ENCODE assay signal across 21 mouse cellular contexts in genomic region chr6:13695103-13695845, GRCm38 (mm10). TPM values are rescaled to one million over a fixed set of nuclear protein-coding genes. Genes with fewer than 3 reads are reported as not detected.
A peak's percentile ranks its signal among the peaks of the same experiment; 100 is the strongest.
DNase-seq lines count a peak whose midpoint lies in the region; TF ChIP-seq lines count a peak whose summit lies in the region.
"Had no signal": no experiment of that assay in that cellular context is flagged by ENCODE, and none has a peak within 500 bp of the region (broad histone marks: within the 10 kb centered on the region; RNA-seq: fewer than 3 reads in every experiment).

No protein-coding gene starts in this region.

- in situ Hi-C loops in CH12.LX (cut with MboI; ENCODE audit: low pct_ligation_motif_present, low pct_unique_long_range_greater_than_20kb, low sequenced_read_pairs), result no loop called here

- TF ChIP-seq POLR2A in spleen, adult 2 months (IDR thresholded peaks at IDR 0.05; ENCODE audit: low read depth, low read length), result no peak
- TF ChIP-seq POLR2A in CH12.LX (IDR thresholded peaks at IDR 0.05; ENCODE audit: low read depth, low read length), result no peak

- no peaks in the 10 kb centered on the region for H3K27me3 ChIP-seq in spleen, adult 2 months (ENCODE audit: control insufficient read depth, insufficient read depth, low read length)
- H3K27me3 ChIP-seq in CH12.LX (replicated peaks), result no peaks in the 10 kb centered on the region
- H3K27me3 ChIP-seq: forebrain, embryonic 13.5 days; heart, embryonic 13.5 days; hindbrain, embryonic 12.5 days; hindbrain, embryonic 15.5 days had no signal

- H3K4me1 ChIP-seq in spleen, adult 2 months (ENCODE audit: control insufficient read depth, insufficient read depth, insufficient read length), result peaks cover 2% of the 10 kb centered on the region
- H3K4me1 ChIP-seq in CH12.LX (ENCODE audit: control insufficient read depth in 1 of 2, insufficient read depth in 2 of 2), result peaks cover 2 to 49% of the 10 kb centered on the region in 2 experiments; a peak in 3 of 4 replicates
- H3K4me1 ChIP-seq: forebrain, embryonic 10.5 days; forebrain, embryonic 13.5 days; heart, embryonic 13.5 days; hindbrain, embryonic 12.5 days; hindbrain, embryonic 15.5 days had no signal

- no peaks in the 10 kb centered on the region for H3K36me3 ChIP-seq in spleen, adult 2 months (ENCODE audit: control insufficient read depth, insufficient read depth, low read length)
- H3K36me3 ChIP-seq in CH12.LX (replicated peaks in 1 of 2; ENCODE audit: control insufficient read depth in 1 of 2, insufficient read depth in 1 of 2, low read length in 1 of 2), result peaks cover 0 to 2% of the 10 kb centered on the region in 2 experiments
- H3K36me3 ChIP-seq: forebrain, embryonic 10.5 days; heart, embryonic 13.5 days; hindbrain, embryonic 12.5 days; hindbrain, embryonic 15.5 days had no signal

- WGBS in spleen, adult 2 months, result 50% methylated on average over 2 of the region's 2 CpGs

- TF ChIP-seq RAD21 in CH12.LX (IDR thresholded peaks at IDR 0.05; ENCODE audit: low read depth, low read length), result no peak

- H3K79me2 ChIP-seq in CH12.LX (replicated peaks; ENCODE audit: control insufficient read depth, extremely low read depth, insufficient read depth, poor library complexity, severe bottlenecking), result no peaks in the 10 kb centered on the region

- H3K9ac ChIP-seq in CH12.LX (ENCODE audit: insufficient read depth, low read depth), result no peak overlapping the region
- H3K9ac ChIP-seq: forebrain, embryonic 13.5 days; heart, embryonic 13.5 days; hindbrain, embryonic 12.5 days; hindbrain, embryonic 15.5 days had no signal

- dilution Hi-C loops in CH12.LX (cut with MboI; ENCODE audit: extremely low pct_ligation_motif_present, extremely low pct_unique_long_range_greater_than_20kb, low sequenced_read_pairs), result no loop called here

- intact Hi-C loops in gastrocnemius, postnatal 36 days (cut with DNase I), result no loop called here

- no peak overlapping the region for H3K4me2 ChIP-seq in CH12.LX (ENCODE audit: insufficient read depth, low read depth, poor library complexity, severe bottlenecking)
- H3K4me2 ChIP-seq: forebrain, embryonic 13.5 days; heart, embryonic 13.5 days; hindbrain, embryonic 12.5 days; hindbrain, embryonic 15.5 days had no signal

- no peak overlapping the region for H3K4me3 ChIP-seq in spleen, adult 2 months (ENCODE audit: extremely low read depth, insufficient read depth, insufficient read length)
- no peak overlapping the region for H3K4me3 ChIP-seq in CH12.LX (replicated peaks in 1 of 3; ENCODE audit: low read depth in 2 of 3, low read length in 2 of 3, poor library complexity in 1 of 3)
- H3K4me3 ChIP-seq: forebrain, embryonic 10.5 days; forebrain, embryonic 13.5 days; gastrocnemius, adult 2 months; heart, embryonic 13.5 days; hindbrain, embryonic 12.5 days; hindbrain, embryonic 15.5 days had no signal

- peak; percentile 10 for DNase-seq in gastrocnemius, adult 18-20 months (ENCODE audit: low spot score)
- DNase-seq in gastrocnemius, postnatal 36 days, result no peak
- DNase-seq in spleen, adult 2 months (ENCODE audit: low read depth in 1 of 2, low spot score in 2 of 2), result peak; percentile 24 to 64
- no peak for DNase-seq in spleen, adult 18-20 months
- DNase-seq in CH12.LX (ENCODE audit: extremely low read depth), result peak; percentile 84
- DNase-seq in layer of hippocampus, adult 18-20 months (ENCODE audit: low spot score in 2 of 2), result no peak
- DNase-seq in frontal cortex, adult 2 months (ENCODE audit: extremely low spot score in 1 of 2, low spot score in 1 of 2), result no peak
- DNase-seq: adrenal gland, adult 8-10 months; adrenal gland, postnatal 25 days; cerebellum, adult 18-20 months; cerebellum, adult 9-10 months; cerebellum, postnatal 14 days; gastrocnemius, adult 2 months; gastrocnemius, postnatal 14 days; heart, adult 18-20 months; heart, postnatal 14 days had no signal

- no peak for TF ChIP-seq CTCF in spleen, adult 2 months (IDR thresholded peaks at IDR 0.05; ENCODE audit: extremely low read depth, insufficient read depth, insufficient read length, insufficient replicate concordance)
- no peak for TF ChIP-seq CTCF in CH12.LX (conservative IDR thresholded peaks at IDR 0.05 in 1 of 2, IDR thresholded peaks at IDR 0.05 in 1 of 2; ENCODE audit: low read depth in 2 of 2, low read length in 2 of 2)

- 0 out of 2 replicates have a peak overlapping the region, but pooled peaks have one; percentile 41 for H3K27ac ChIP-seq in spleen, adult 2 months (ENCODE audit: insufficient read depth, low read length)
- no peak overlapping the region for H3K27ac ChIP-seq in CH12.LX (ENCODE audit: insufficient read depth, low read depth)
- H3K27ac ChIP-seq: forebrain, embryonic 10.5 days; forebrain, embryonic 13.5 days; gastrocnemius, adult 2 months; heart, embryonic 13.5 days; hindbrain, embryonic 12.5 days; hindbrain, embryonic 15.5 days had no signal

- peak; percentile 31; the same call in 1 of the 2 replicates for TF ChIP-seq EP300 in CH12.LX (IDR thresholded peaks at IDR 0.05; ENCODE audit: low read length)

- H3K9me3 ChIP-seq in CH12.LX (replicated peaks; ENCODE audit: low read length), result peaks cover 4% of the 10 kb centered on the region
- H3K9me3 ChIP-seq: forebrain, embryonic 10.5 days; forebrain, embryonic 13.5 days; heart, embryonic 13.5 days; hindbrain, embryonic 12.5 days; hindbrain, embryonic 15.5 days had no signal

TF ChIP-seq in CH12.LX, 34 proteins besides CTCF, POLR2A, EP300 and RAD21:
- TF ChIP-seq MEF2A (IDR thresholded peaks at IDR 0.05; ENCODE audit: borderline replicate concordance, low read depth, low read length), result peak; percentile 86
- no peak for TF ChIP-seq POLR2AphosphoS2 (IDR thresholded peaks at IDR 0.05; ENCODE audit: low read depth, low read length)
- TF ChIP-seq ELF1 (IDR thresholded peaks at IDR 0.05; ENCODE audit: low read depth, low read length), result no peak
- TF ChIP-seq KAT2A (IDR thresholded peaks at IDR 0.05; ENCODE audit: insufficient replicate concordance, low read length), result no peak
- TF ChIP-seq JUND (conservative IDR thresholded peaks at IDR 0.05; ENCODE audit: low read depth, low read length), result peak; percentile 53
- TF ChIP-seq JUN (IDR thresholded peaks at IDR 0.05; ENCODE audit: insufficient read depth, low read depth, low read length), result peak; percentile 58
- TF ChIP-seq MAZ (IDR thresholded peaks at IDR 0.05; ENCODE audit: low read depth, low read length), result peak; percentile 53; the same call in 1 of the 2 replicates
- TF ChIP-seq ZNF384 (IDR thresholded peaks at IDR 0.05; ENCODE audit: low read depth, low read length), result no peak
- no peak for TF ChIP-seq USF2 (conservative IDR thresholded peaks at IDR 0.05; ENCODE audit: low read depth, low read length)
- TF ChIP-seq MYC (IDR thresholded peaks at IDR 0.05; ENCODE audit: low read depth, low read length), result no peak

RNA-seq across cellular contexts. Expression of gene Bmt2, which starts 17.5 kb away (rescaled TPM):
- total RNA-seq in gastrocnemius, adult 18-20 months (2021), result 10 to 100 TPM in 1 of 2 experiments, 1 to 10 TPM in 1; 9.5 to 10.2 TPM
- 1 to 10 TPM; 7.4 to 8.8 TPM for total RNA-seq in gastrocnemius, postnatal 36 days (2021)
- polyA plus RNA-seq in spleen, adult 2 months (2012; rRNA removed), result 2.6 and 3.0 TPM in 2 replicates
- total RNA-seq in CH12.LX (2012; rRNA removed) (13.6 and 17.6 TPM in 2 replicates), CH12.LX (2014; rRNA removed) (59.2 and 62.8 TPM in 2 replicates)
- polyA plus RNA-seq in CH12.LX (2012; ENCODE audit: insufficient read length, low read depth), result 12.0 and 12.8 TPM in 2 replicates
- total RNA-seq in layer of hippocampus, adult 18-20 months (2021), result 10 to 100 TPM; 22.5 to 23.3 TPM
- 14.6 and 15.9 TPM in 2 replicates for polyA plus RNA-seq in frontal cortex, adult 2 months (2012; rRNA removed)

Comparison
In these comparisons a context has a peak if more than half of its experiments do, and no peak if none do; other contexts are left out.
1. DNase-seq: peak in gastrocnemius, adult 18-20 months (single experiment), spleen, adult 2 months (2 of 2) and CH12.LX (single experiment); none in gastrocnemius, postnatal 36 days (0 of 2), spleen, adult 18-20 months (0 of 2), layer of hippocampus, adult 18-20 months (0 of 2) and frontal cortex, adult 2 months (0 of 2).